Mouse (Mus musculus) MEL (cell line): ENCODE measurements around the gene S100a1.

Experiments used
- MAX ChIP-seq: IDR thresholded peaks from 2 replicates; pipeline ENCODE4 v1.6.1; 2011; ENCODE audit warnings: low read length, improper control_type of control experiment
- POLR2A ChIP-seq, 2 experiments: IDR thresholded peaks; 2 replicates each; pipeline ENCODE4 v1.6.1; 2011 to 2012; ENCODE audit warnings: low read length in 2 of 2, mild to moderate bottlenecking in 2 of 2, control low read depth in 1 of 2, improper control_type of control experiment in 1 of 2, low read depth in 1 of 2, moderate library complexity in 1 of 2; ENCODE audit not compliant: control insufficient read depth in 1 of 2, insufficient read depth in 1 of 2, poor library complexity in 1 of 2
- TAL1 ChIP-seq: IDR thresholded peaks from 2 replicates; pipeline ENCODE4 v1.6.1; 2012; ENCODE audit warnings: mild to moderate bottlenecking, inconsistent platforms, low read length, moderate library complexity, mixed read lengths
- ZC3H11A ChIP-seq: IDR thresholded peaks from 2 replicates; pipeline ENCODE4 v1.6.1; 2012; ENCODE audit warnings: low read depth, mild to moderate bottlenecking, inconsistent platforms, low read length, improper control_type of control experiment
- ZKSCAN1 ChIP-seq: IDR thresholded peaks from 2 replicates; pipeline ENCODE4 v1.6.1; 2012; ENCODE audit warnings: low read depth, mild to moderate bottlenecking, inconsistent platforms, low read length, improper control_type of control experiment, moderate library complexity

DNA sequence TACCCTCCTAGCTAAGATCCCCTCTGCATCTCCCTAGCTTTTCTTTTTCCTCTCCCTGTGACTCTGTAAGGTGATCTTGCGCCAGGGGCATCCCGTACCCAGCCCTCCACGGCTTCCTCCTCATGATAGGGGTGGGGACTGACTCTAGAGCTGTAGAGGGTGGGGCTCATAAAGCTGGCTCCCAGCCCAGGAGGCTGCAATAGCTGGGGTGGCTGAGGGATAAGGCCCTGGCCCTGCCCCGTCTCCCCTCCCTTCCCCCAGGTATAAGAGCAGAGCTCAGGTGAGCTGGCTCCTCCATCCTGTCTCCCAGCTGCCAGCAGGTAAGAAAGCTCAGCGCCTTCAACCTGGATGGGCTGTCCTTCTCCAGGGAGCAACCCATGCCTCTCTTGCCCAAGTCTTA, 12.4 kb upstream of the S100a1 start, which contains the start of gene S100a14:
- peak in 1 of 2 experiments; percentile 23; a peak in 1 of 4 replicates for TF ChIP-seq POLR2A (IDR thresholded peaks at IDR 0.05; ENCODE audit: control insufficient read depth in 1 of 2, insufficient read depth in 1 of 2, low read depth in 1 of 2, low read length in 2 of 2, poor library complexity in 1 of 2)
- no peak for TF ChIP-seq ZKSCAN1
- no peak for TF ChIP-seq MAX
- no peak for TF ChIP-seq TAL1
- TF ChIP-seq ZC3H11A, result no peak
